Mouse (Mus musculus) liver, embryonic 14.5 days (tissue): ENCODE data around the gene Zdhhc19.

Source experiments
- CTCF ChIP-seq: IDR thresholded peaks from 2 replicates; pipeline ENCODE4 v1.5.1; 2016; ENCODE audit warnings: antibody characterized with exemption, low read depth, control low read depth
- EP300 ChIP-seq: IDR thresholded peaks from 2 replicates; pipeline ENCODE4 v1.6.1; 2016; ENCODE audit warnings: antibody characterized with exemption, low read depth

DNA sequence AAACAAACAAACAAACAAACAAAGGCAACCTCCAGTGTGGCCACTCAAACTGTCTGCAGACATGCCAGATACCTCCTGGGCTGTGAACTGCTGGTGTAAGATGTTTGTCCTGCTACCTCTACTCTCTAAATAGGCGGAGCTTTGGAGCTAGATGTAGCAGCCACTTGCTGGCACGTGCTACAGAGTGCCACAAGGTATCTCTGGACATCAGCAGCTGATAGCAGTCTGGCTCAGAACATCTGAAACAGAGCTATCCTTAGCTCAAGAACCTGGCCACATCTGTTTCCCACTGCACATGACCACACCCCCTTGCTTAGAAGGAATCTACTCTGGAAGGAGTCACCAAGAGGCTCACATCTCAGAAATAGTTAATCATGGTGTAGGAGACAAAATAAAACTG lies 10.9 kb upstream of the Zdhhc19 start:
- TF ChIP-seq CTCF (no peak), EP300 (no peak)
